Mouse (Mus musculus) testis, adult 2 months (tissue): ENCODE data around the gene Brcc3. TPM values are rescaled to one million over a fixed set of nuclear protein-coding genes. Genes with fewer than 3 reads are reported as not detected.
A peak's percentile ranks its signal among the peaks of the same experiment; 100 is the strongest.

Experiments used
- H3K27ac ChIP-seq: fragments of 200-500 bp; 2 replicates; pipeline ENCODE4 v1.5.1; 2012; ENCODE audit warnings: low read depth, low read length; ENCODE audit not compliant: control insufficient read depth, insufficient read depth
- H3K27me3 ChIP-seq: fragments of 200-500 bp; 2 replicates; pipeline ENCODE4 v1.6.1; 2012; ENCODE audit warnings: mild to moderate bottlenecking, low read length, moderate library complexity; ENCODE audit not compliant: control insufficient read depth, insufficient read depth
- H3K36me3 ChIP-seq: fragments of 200-500 bp; 2 replicates; pipeline ENCODE4 v1.6.1; 2012; ENCODE audit warnings: mild to moderate bottlenecking, low read length; ENCODE audit not compliant: control insufficient read depth, insufficient read depth
- H3K4me1 ChIP-seq: fragments of 200-500 bp; 2 replicates; pipeline ENCODE4 v1.6.1; 2012; ENCODE audit warnings: low read length; ENCODE audit not compliant: control insufficient read depth, insufficient read depth
- H3K4me3 ChIP-seq: fragments of 200-500 bp; 2 replicates; pipeline ENCODE4 v1.5.1; 2012; ENCODE audit warnings: low read depth, mild to moderate bottlenecking, low read length, moderate library complexity, mixed read lengths; ENCODE audit not compliant: control insufficient read depth
- CTCF ChIP-seq: fragments of 200-500 bp; IDR thresholded peaks from 2 replicates; pipeline ENCODE4 v1.5.1; 2012; ENCODE audit warnings: low read depth, mild to moderate bottlenecking, inconsistent platforms, low read length, moderate library complexity; ENCODE audit not compliant: control insufficient read depth, insufficient read depth, insufficient replicate concordance
- POLR2A ChIP-seq: fragments of 200-500 bp; IDR thresholded peaks from 2 replicates; pipeline ENCODE4 v1.6.1; 2012; ENCODE audit warnings: low read depth, mild to moderate bottlenecking, inconsistent platforms, low read length, moderate library complexity; ENCODE audit not compliant: control insufficient read depth
- polyA plus RNA-seq: library from polyadenylated mRNA; depleted of rRNA; stranded (reverse); fragments of >200 nt; gene quantifications from 2 replicates; pipeline ENCODE4 v1.2.3, GENCODE M21; 2012; rRNA removed

Gene Brcc3
- 1.2 and 1.3 TPM in 2 replicates for polyA plus RNA-seq

DNA sequence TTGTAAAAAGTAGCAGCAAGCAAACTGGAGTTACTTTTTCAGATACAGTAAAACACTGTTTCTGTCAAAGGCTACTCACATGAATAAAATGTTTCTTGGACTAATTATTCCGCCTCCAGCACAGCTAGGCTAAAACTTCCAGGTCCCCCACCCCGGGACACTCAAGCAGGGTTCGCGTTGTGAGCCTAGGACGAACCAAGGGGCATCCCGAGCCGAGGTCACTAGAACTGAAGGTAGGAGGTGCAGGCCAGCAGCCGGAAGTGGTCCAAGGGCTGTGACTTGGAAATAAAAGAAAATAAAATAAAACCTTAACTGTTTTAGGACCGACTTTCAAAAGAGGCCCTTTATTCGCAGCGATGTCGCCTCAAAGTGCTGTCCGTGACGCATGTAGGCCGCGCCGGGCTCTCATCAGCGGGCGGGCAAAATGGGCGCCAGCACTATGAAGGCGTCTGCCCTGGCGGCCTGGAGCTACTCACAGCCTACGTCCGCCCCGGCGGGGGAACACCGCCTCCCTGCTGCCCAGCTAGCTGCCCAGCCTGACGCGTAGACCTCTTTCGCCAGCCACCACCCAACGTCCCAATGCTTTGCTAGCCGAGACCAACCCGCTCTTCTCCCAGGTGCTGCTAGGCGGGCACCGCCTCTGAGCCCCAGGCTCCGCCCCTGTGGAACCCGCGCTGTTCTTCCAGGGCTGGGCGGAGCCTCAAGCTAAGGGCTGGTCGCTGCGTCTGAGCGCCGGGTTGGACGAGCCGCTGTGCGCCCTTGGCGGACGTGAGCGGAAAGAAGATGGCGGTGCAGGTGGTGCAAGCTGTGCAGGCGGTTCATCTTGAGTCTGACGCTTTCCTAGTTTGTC lies at the start of gene Brcc3, which contains the start of the genes Cmc4 and Mtcp1:
Gene Brcc3 (plus strand): TSS at position 693 of the 850 bp plus-strand sequence.
Gene Cmc4 (minus strand): TSS at position 649 of the 850 bp plus-strand sequence.
Gene Mtcp1 (minus strand): TSS at position 653 of the 850 bp plus-strand sequence.
- no peaks in the 10 kb centered on the region for H3K36me3 ChIP-seq
- 0 out of 2 replicates have a peak, but pooled peaks cover 2% of the 10 kb centered on the region for H3K4me1 ChIP-seq

DNA sequence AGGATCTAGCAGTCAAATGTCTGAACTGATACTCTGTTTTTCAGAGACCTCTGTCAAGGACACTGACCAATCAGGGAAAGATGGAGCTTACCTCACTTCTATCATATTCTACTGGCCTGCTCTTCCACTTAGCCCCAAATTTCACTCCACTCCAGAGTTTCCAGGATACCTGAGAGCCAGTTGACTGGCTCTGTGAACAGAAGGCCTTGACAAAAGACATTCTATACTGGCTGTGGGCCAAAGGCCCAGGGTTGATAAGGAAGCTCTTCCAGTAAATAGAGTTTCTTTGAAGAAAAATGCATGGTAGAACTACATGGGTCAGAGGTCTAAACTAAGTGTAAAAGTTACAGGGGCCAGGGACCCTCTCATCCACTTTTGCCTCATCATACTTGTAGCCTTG lies 46.2 kb upstream of the Brcc3 start:
- no peak overlapping the region for H3K4me3 ChIP-seq
- no peak for TF ChIP-seq CTCF
- TF ChIP-seq POLR2A, result no peak
- no peaks in the 10 kb centered on the region for H3K4me1 ChIP-seq
- H3K27ac ChIP-seq, result no peak overlapping the region
- no peaks in the 10 kb centered on the region for H3K27me3 ChIP-seq
- H3K36me3 ChIP-seq, result no peaks in the 10 kb centered on the region

More for the DNA sequence above, at the start of gene Brcc3, which contains the start of the genes Cmc4 and Mtcp1:
- Histone ChIP-seq H3K4me3 (peak within 1 kb of the TSS; percentile 93), H3K27ac (peak within 1 kb of the TSS; percentile 81), H3K27me3 (no peaks in the 10 kb centered on the region)
- TF ChIP-seq POLR2A, result peak; percentile 58
- TF ChIP-seq CTCF, result no peak

DNA sequence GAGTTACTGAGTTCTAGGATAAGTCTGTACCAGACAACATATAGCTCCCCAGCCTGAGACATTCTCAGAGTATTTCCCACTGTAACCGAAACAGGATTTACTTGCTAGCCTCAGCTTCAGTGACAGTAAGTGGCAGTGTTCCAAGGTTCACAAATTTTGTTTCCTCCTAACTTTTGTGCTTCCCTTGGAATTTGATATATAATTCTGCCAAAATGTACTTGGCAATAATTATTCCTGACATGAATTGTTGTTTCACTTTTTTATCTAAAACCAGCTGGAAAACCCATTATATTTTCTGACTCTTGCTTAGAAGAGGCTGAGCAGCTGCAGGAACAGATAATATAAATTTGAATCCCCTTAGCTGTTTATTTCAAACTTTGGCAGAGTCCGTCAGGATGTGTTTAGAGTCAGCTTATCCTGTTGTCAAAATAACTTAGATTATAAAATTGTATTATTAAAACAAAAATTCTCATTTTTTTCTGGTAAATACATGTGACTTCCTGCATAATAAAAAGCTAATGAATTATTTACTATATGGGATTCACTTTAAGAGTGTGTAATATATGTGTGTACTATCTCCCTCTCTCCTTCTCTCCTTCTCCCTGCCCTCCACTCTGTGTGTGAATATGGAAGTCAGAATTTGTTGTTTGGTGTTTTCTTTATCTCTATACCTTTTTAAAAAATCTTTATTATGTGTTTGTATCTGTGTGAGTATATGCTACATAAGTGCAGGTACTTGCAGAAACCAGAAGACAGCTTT lies 43.6 kb upstream of the Brcc3 start:
- no peaks in the 10 kb centered on the region for H3K4me1 ChIP-seq
- no peaks in the 10 kb centered on the region for H3K36me3 ChIP-seq
- TF ChIP-seq POLR2A (no peak), CTCF (no peak)
- no peak overlapping the region for H3K27ac ChIP-seq
- no peak overlapping the region for H3K4me3 ChIP-seq
- H3K27me3 ChIP-seq, result no peaks in the 10 kb centered on the region

DNA sequence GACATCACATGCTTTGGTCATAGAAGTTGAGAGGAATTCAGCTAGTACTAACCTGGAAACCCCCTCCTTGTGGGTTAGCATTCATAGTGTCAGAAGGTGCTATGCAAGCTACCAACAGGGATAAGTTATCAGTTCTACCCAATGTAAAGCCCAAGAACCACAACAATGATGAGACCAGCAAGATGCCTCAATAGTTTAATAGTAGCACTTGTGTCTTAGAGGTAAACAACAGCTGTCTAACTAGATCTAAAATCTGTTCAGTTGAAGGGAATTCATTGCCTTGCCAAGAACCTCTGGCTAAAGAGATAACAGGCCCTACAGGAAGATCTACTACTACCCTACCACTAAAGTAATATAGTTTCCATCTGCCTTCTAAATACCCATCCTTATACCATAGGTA lies 39.6 kb upstream of the Brcc3 start:
- Histone ChIP-seq H3K4me3 (no peak overlapping the region), H3K4me1 (no peaks in the 10 kb centered on the region), H3K36me3 (no peaks in the 10 kb centered on the region), H3K27me3 (no peaks in the 10 kb centered on the region), H3K27ac (no peak overlapping the region)
- no peak for TF ChIP-seq CTCF
- TF ChIP-seq POLR2A, result no peak

DNA sequence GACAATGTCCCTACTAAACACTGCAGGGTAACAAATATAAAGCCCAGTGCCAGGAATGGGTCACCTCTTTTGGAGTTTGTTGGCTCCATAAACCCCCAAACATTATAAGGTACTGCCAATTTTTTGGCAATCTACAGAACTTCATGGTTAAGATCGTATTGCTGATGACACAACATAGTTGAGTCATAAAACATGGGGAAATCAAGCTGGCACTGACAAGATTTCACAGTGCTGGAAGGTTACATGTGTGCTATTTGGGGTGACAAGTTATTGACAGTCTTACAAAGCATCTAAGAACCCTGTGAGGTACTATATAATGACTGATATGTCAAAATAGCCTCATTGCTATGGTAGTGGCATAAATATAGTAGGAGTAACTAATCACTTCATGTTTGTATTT lies 35.3 kb upstream of the Brcc3 start:
- H3K4me1 ChIP-seq, result no peaks in the 10 kb centered on the region
- no peak overlapping the region for H3K27ac ChIP-seq
- TF ChIP-seq POLR2A (no peak), CTCF (no peak)
- H3K36me3 ChIP-seq, result no peaks in the 10 kb centered on the region
- H3K27me3 ChIP-seq, result no peaks in the 10 kb centered on the region
- H3K4me3 ChIP-seq, result no peak overlapping the region

DNA sequence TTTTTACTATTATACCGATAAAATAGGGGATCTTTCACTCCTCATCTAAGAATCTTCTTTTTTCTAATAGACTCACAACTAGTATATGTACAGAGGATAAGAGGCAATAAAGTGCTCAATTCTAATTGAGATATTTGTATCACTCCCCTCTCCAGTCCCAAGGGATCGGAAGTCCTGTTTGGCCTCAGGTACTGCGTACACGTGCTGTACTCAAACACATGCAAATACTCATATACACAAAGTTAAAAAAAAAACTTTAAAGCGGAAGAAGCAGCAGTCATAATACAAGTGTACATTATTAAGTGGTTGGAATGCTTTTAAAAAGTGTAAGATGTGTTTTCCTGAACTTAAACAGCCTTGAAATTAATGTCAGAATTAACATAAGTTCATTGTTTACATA lies 34.7 kb upstream of the Brcc3 start:
- Histone ChIP-seq H3K4me1 (no peaks in the 10 kb centered on the region), H3K27me3 (no peaks in the 10 kb centered on the region), H3K36me3 (no peaks in the 10 kb centered on the region), H3K27ac (peak overlapping the region; percentile 95), H3K4me3 (no peak overlapping the region; the same call in 1 of the 2 replicates)
- TF ChIP-seq CTCF, result no peak
- TF ChIP-seq POLR2A, result no peak

DNA sequence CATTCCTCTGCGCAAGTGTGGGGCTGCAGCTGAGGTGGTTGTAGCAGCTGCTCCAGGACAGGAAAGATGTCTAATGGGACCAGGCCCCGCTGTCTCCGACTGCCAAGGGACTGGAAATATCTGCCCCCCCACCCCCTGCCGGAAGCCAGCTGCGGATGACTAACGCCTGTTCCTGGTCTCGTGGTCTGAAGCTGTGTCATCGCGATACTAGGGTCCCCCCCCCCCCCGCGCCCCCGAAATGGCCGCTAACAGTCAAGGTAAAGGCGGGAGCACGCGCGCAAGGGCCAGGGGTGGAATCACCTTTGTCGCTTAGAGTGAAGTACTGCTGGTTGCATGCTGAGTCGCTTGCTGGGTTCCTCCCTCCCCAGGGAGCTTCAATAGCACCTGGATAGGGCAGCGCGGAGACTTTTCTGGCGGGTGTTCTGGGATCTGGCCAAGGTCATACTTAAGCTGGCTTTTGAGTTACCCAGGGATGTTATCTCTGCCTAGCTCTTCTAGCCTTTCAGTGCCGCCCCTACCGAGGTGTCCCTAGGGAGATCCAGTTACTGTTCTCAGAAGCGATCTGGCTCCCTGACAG lies 34.1 kb upstream of the Brcc3 start, which contains the start of the genes Fundc2 and F8:
Gene Fundc2 (plus strand): TSS at position 205 of the 577 bp plus-strand sequence.
Gene F8 (minus strand): TSS at position 421 of the 577 bp plus-strand sequence.
- peak within 1 kb of the TSS; percentile 95 for H3K27ac ChIP-seq
- peak within 1 kb of the TSS; percentile 91 for H3K4me3 ChIP-seq
- no peaks in the 10 kb centered on the region for H3K27me3 ChIP-seq

More for the DNA sequence above, 34.1 kb upstream of the Brcc3 start, which contains the start of the genes Fundc2 and F8:
- no peaks in the 10 kb centered on the region for H3K36me3 ChIP-seq
- no peaks in the 10 kb centered on the region for H3K4me1 ChIP-seq
- peak; percentile 51; the same call in 1 of the 2 replicates for TF ChIP-seq POLR2A
- no peak for TF ChIP-seq CTCF
